Comparison of ENCODE assay signal across 8 mouse cellular contexts in the genomic region with DNA sequence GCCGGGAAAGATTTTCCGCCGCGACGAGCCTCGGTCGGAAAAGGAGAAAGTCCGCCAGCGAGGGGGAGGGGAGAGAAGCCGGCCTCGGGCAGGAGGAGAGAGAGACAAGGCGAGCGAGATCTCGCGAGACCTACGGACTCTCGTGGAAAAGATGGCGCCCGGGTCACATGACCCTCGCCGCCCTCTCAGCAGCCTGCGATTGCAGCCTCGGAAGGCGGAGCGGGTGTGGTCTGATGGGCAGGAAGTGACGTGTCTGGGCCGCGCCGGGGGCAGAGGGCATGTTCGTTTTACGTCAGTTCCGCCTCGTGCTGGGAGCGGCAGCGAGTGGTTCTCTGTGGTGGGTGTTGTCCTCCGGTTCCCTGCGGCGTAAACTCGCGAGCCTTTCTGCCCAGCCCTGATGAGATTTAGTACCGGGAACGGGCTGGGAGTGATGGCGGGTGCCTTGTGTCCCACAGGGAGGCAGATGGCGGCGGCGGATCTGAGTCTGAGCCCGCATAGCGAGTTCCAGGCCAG. TPM values are rescaled to one million over a fixed set of nuclear protein-coding genes. Genes with fewer than 3 reads are reported as not detected.
DNase-seq lines count a peak whose midpoint lies in the region; ATAC-seq lines count a peak whose summit lies in the region.

A gene (minus strand): TSS at position 84 of the 513 bp plus-strand sequence.

- peaks cover 4% of the 10 kb centered on the region; the same call in 1 of the 2 replicates for H3K4me1 ChIP-seq in hindbrain, embryonic 11.5 days (replicated peaks; ENCODE audit: control insufficient read depth, insufficient read depth, low read length)

- H3K4me2 ChIP-seq in hindbrain, embryonic 11.5 days (replicated peaks; ENCODE audit: low read depth, low read length): peak within 1 kb of the TSS; percentile 71

- H3K27me3 ChIP-seq in hindbrain, embryonic 11.5 days (ENCODE audit: control insufficient read depth, insufficient read depth, low read length): no peaks in the 10 kb centered on the region

- no peaks in the 10 kb centered on the region for H3K9me3 ChIP-seq in hindbrain, embryonic 11.5 days (ENCODE audit: control insufficient read depth, low read length)

- peak within 1 kb of the TSS; percentile 95 for H3K4me3 ChIP-seq in hindbrain, embryonic 11.5 days (ENCODE audit: low read depth, low read length)

- DNase-seq in Muller cell, postnatal 12 days (ENCODE audit: inconsistent ontology term): peak; percentile 100
- peak; percentile 100 for DNase-seq in cerebellum, adult 9-11 months
- DNase-seq in frontal cortex, adult 2 months (ENCODE audit: extremely low spot score in 1 of 2, low spot score in 1 of 2): peak; percentile 99
- peak; percentile 99 for DNase-seq in hindbrain, embryonic 11.5 days (ENCODE audit: low spot score)
- peak; percentile 99 for DNase-seq in layer of hippocampus, postnatal 10 days (ENCODE audit: low spot score in 2 of 2)
- peak; percentile 100 for DNase-seq in lung, postnatal 10 days
- DNase-seq in ovary, postnatal 36 days (ENCODE audit: low spot score): peak; percentile 99
- peak; percentile 98 for DNase-seq in thymus, postnatal 25 days

- 0 out of 2 replicates have a peak, but pooled peaks cover 2% of the 10 kb centered on the region for H3K36me3 ChIP-seq in hindbrain, embryonic 11.5 days (ENCODE audit: control insufficient read depth, insufficient read depth, low read length)

- peak within 1 kb of the TSS; percentile 98 for H3K9ac ChIP-seq in hindbrain, embryonic 11.5 days (ENCODE audit: low read depth, low read length)

- under 1% methylated on average over 48 of the region's 48 CpGs for WGBS in hindbrain, embryonic 11.5 days

- peak within 1 kb of the TSS; percentile 96 for H3K27ac ChIP-seq in hindbrain, embryonic 11.5 days (ENCODE audit: low read depth, low read length)

- ATAC-seq in hindbrain, embryonic 11.5 days (ENCODE audit: low FRiP score): peak; percentile 98

RNA-seq across cellular contexts. Expression of the gene that starts here (rescaled TPM):
- 26.3 and 29.4 TPM in 2 replicates for polyA plus RNA-seq in frontal cortex, adult 2 months (2012; rRNA removed)
- polyA plus RNA-seq in hindbrain, embryonic 11.5 days (2014; fragmentation: Nextera tagmentation; extraction: Ambion mirVana): 51.5 and 56.0 TPM in 2 replicates
- 10 to 100 TPM; 37.2 to 38.9 TPM for total RNA-seq in layer of hippocampus, postnatal 10 days (2021)

Comparison
In these comparisons a context has a peak if more than half of its experiments do, and no peak if none do; other contexts are left out.
1. Peak in every context shown above with its lines: DNase-seq, ATAC-seq, H3K4me3 ChIP-seq and H3K27ac ChIP-seq.